Comparison of ENCODE assay signal across 9 mouse cellular contexts in the genomic region with DNA sequence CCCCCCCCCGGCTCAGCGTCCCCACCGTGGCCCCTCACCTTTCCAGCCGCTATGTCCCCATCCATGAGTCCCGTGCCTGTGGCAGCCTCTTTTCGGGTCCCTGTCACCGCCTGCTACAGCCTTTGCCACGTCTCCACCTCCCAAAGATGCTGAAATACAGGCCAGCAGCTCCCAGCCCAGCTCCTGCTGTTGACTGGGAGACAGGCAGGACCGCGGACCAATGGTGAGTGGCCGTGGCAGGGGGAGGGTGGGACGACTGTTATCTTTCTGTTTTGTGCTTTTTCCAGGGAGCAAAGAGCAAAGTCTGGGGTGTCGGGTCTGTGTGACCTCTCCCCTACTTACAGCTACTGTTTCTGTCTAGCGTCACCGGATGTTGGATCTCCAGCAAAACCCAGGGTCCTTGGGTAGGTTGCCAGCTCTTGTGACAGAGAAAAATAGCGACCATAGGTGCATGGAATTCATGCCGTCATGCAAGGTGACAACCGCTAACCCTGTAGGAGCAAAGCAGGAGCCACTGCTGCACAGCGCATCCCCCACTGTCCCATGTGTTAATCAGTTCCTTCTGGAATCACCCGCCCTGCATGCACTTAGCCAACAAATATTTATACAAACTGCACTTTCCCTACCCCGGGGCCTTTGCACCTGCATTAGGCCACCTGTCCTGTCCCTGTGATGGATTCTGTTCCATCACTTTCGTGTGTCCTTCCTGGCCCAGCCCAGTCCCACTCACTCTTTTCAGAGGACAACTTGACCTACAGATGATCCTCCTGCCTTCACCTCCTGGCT. TPM values are rescaled to one million over a fixed set of nuclear protein-coding genes. Genes with fewer than 3 reads are reported as not detected.
DNase-seq lines count a peak whose midpoint lies in the region; ATAC-seq lines count a peak whose summit lies in the region.
"Had no signal": no experiment of that assay in that cellular context is flagged by ENCODE, and none has a peak within 500 bp of the region (broad histone marks: within the 10 kb centered on the region; RNA-seq: fewer than 3 reads in every experiment).

No protein-coding gene starts in this region.

- H3K9me3 ChIP-seq in stomach, embryonic 15.5 days, result no peaks in the 10 kb centered on the region
- H3K9me3 ChIP-seq: embryonic facial prominence, embryonic 15.5 days had no signal

- H3K4me2 ChIP-seq in stomach, embryonic 15.5 days, result no peak overlapping the region
- H3K4me2 ChIP-seq: embryonic facial prominence, embryonic 15.5 days had no signal

- no peak overlapping the region for H3K9ac ChIP-seq in stomach, embryonic 15.5 days
- H3K9ac ChIP-seq: embryonic facial prominence, embryonic 15.5 days had no signal

- no peak overlapping the region for H3K4me3 ChIP-seq in stomach, embryonic 15.5 days (replicated peaks)
- H3K4me3 ChIP-seq: embryonic facial prominence, embryonic 15.5 days had no signal

- ATAC-seq in common myeloid progenitor, adult 5-6 weeks (replicated peaks; ENCODE audit: low read depth, poor library complexity, severe bottlenecking), result 0 out of 2 replicates have a peak, but pooled peaks have one; percentile 34
- ATAC-seq in stomach, embryonic 15.5 days (ENCODE audit: insufficient read depth, low FRiP score, low read depth), result peak; percentile 67; the same call in 1 of the 2 replicates

- DNase-seq in ovary, postnatal 36 days (ENCODE audit: low spot score), result peak; percentile 79
- no peak for DNase-seq in ovary, postnatal 10 days (ENCODE audit: low spot score)
- peak; percentile 77 for DNase-seq in kidney, postnatal 10 days
- DNase-seq in cerebellum, adult 8-10 months, result no peak
- no peak for DNase-seq in thymus, postnatal 10 days (ENCODE audit: low spot score in 2 of 2)
- DNase-seq: spleen, adult 18-20 months had no signal

- no peaks in the 10 kb centered on the region for H3K27me3 ChIP-seq in stomach, embryonic 15.5 days (replicated peaks)
- H3K27me3 ChIP-seq: embryonic facial prominence, embryonic 15.5 days had no signal

- no peak overlapping the region for H3K27ac ChIP-seq in stomach, embryonic 15.5 days
- H3K27ac ChIP-seq: embryonic facial prominence, embryonic 15.5 days had no signal

- 0 out of 2 replicates have a peak, but pooled peaks cover 3% of the 10 kb centered on the region for H3K4me1 ChIP-seq in stomach, embryonic 15.5 days

- 43% methylated on average over 22 of the region's 22 CpGs for WGBS in stomach, embryonic 15.5 days

- no peaks in the 10 kb centered on the region for H3K36me3 ChIP-seq in stomach, embryonic 15.5 days
- H3K36me3 ChIP-seq: embryonic facial prominence, embryonic 15.5 days had no signal

RNA-seq across cellular contexts. Expression of a gene that starts 6.0 kb away (rescaled TPM):
- total RNA-seq in common myeloid progenitor, adult 5-6 weeks (2017), result 0.18 and 0.58 TPM in 2 replicates
- 10.6 and 11.4 TPM in 2 replicates for polyA plus RNA-seq in stomach, embryonic 15.5 days (2015; fragmentation: Nextera tagmentation; extraction: Ambion mirVana)

RNA-seq across cellular contexts. Expression of a gene that starts 13.1 kb away (rescaled TPM):
- total RNA-seq in common myeloid progenitor, adult 5-6 weeks (2017), result 56.2 and 61.8 TPM in 2 replicates
- 159 and 181 TPM in 2 replicates for polyA plus RNA-seq in stomach, embryonic 15.5 days (2015; fragmentation: Nextera tagmentation; extraction: Ambion mirVana)

RNA-seq across cellular contexts. Expression of a gene that starts 22.8 kb away (rescaled TPM):
- total RNA-seq in common myeloid progenitor, adult 5-6 weeks (2017), result 18.6 and 25.9 TPM in 2 replicates
- 56.9 and 57.9 TPM in 2 replicates for polyA plus RNA-seq in stomach, embryonic 15.5 days (2015; fragmentation: Nextera tagmentation; extraction: Ambion mirVana)

RNA-seq across cellular contexts. Expression of a gene that starts 32.7 kb away (rescaled TPM):
- total RNA-seq in common myeloid progenitor, adult 5-6 weeks (2017), result 41.4 and 43.1 TPM in 2 replicates
- polyA plus RNA-seq in stomach, embryonic 15.5 days (2015; fragmentation: Nextera tagmentation; extraction: Ambion mirVana), result 159 and 163 TPM in 2 replicates

RNA-seq across cellular contexts. Expression of a gene that starts 42.4 kb away (rescaled TPM):
- 13.1 and 14.5 TPM in 2 replicates for total RNA-seq in common myeloid progenitor, adult 5-6 weeks (2017)
- 56.2 and 60.1 TPM in 2 replicates for polyA plus RNA-seq in stomach, embryonic 15.5 days (2015; fragmentation: Nextera tagmentation; extraction: Ambion mirVana)

Comparison
In these comparisons a context has a peak if more than half of its experiments do, and no peak if none do; other contexts are left out.
1. DNase-seq: peak in ovary, postnatal 36 days (single experiment) and kidney, postnatal 10 days (single experiment); none in ovary, postnatal 10 days (single experiment), cerebellum, adult 8-10 months (single experiment) and thymus, postnatal 10 days (0 of 2).